In the genomic region with DNA sequence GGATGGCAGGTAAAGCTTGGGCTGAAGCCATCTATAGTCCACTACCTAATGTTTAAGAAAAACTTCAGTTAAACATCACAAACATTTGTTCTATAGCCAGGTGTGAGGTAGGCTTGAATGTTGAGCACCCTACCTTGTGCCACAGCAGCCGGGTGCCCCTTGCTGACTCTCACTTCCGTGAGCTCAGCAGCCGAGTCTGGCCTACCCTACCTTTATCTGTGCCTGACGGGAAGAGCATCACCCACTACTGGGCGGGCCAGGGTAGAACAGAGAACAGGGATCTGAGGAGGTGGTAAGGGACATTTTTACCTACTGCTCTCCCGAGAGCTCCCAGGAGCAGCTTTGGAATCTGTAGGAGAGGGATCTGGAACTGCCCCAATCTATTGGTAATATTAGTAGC, we compare ENCODE assay signal across 32 mouse cellular contexts. TPM values are rescaled to one million over a fixed set of nuclear protein-coding genes. Genes with fewer than 3 reads are reported as not detected.
DNase-seq lines count a peak whose midpoint lies in the region; ATAC-seq lines count a peak whose summit lies in the region.
"Had no signal": no experiment of that assay in that cellular context is flagged by ENCODE, and none has a peak within 500 bp of the region (broad histone marks: within the 10 kb centered on the region; RNA-seq: fewer than 3 reads in every experiment).

No protein-coding gene starts in this region.

- H3K4me1 ChIP-seq in embryonic facial prominence, embryonic 13.5 days: peaks cover 25% of the 10 kb centered on the region
- peaks cover 39% of the 10 kb centered on the region for H3K4me1 ChIP-seq in embryonic facial prominence, embryonic 10.5 days
- H3K4me1 ChIP-seq in midbrain, embryonic 11.5 days (ENCODE audit: control insufficient read depth, insufficient read depth, low read length): peaks cover 14% of the 10 kb centered on the region
- peaks cover 38% of the 10 kb centered on the region for H3K4me1 ChIP-seq in midbrain, embryonic 10.5 days

- no peak for DNase-seq in embryonic facial prominence, embryonic 10.5 days (ENCODE audit: low spot score)
- DNase-seq in midbrain, embryonic 11.5 days (ENCODE audit: low spot score, missing footprints): peak; percentile 4
- DNase-seq in midbrain, embryonic 10.5 days (ENCODE audit: low spot score): no peak
- DNase-seq in adrenal gland, adult (ENCODE audit: inconsistent age in 2 of 2, low spot score in 1 of 2): no peak
- DNase-seq in layer of hippocampus, postnatal 25 days (ENCODE audit: extremely low spot score in 1 of 2, low spot score in 1 of 2): no peak
- DNase-seq: adrenal gland, postnatal 25 days; cerebellum, adult 11-12 months; cerebellum, adult 9-11 months; embryo, embryonic 11 days; gastrocnemius, postnatal 10 days; heart, postnatal 10 days; kidney, adult 2 months; kidney, postnatal 36 days; layer of hippocampus, postnatal 36 days; liver, embryonic 13.5 days; lung, adult 2 months; lung, postnatal 10 days; retina, postnatal 1 day; spleen, adult 18-20 months; thymus, postnatal 14 days had no signal

- H3K9me3 ChIP-seq in embryonic facial prominence, embryonic 13.5 days: no peaks in the 10 kb centered on the region
- no peaks in the 10 kb centered on the region for H3K9me3 ChIP-seq in embryonic facial prominence, embryonic 10.5 days
- H3K9me3 ChIP-seq in midbrain, embryonic 11.5 days (ENCODE audit: control insufficient read depth, low read length): no peaks in the 10 kb centered on the region
- H3K9me3 ChIP-seq in midbrain, embryonic 10.5 days (replicated peaks): no peaks in the 10 kb centered on the region
- H3K9me3 ChIP-seq: heart, embryonic 13.5 days; intestine, embryonic 15.5 days; limb, embryonic 10.5 days; limb, embryonic 15.5 days; liver, embryonic 13.5 days; neural tube, embryonic 12.5 days had no signal

- no peak overlapping the region for H3K4me3 ChIP-seq in embryonic facial prominence, embryonic 13.5 days
- no peak overlapping the region for H3K4me3 ChIP-seq in embryonic facial prominence, embryonic 10.5 days
- no peak overlapping the region for H3K4me3 ChIP-seq in midbrain, embryonic 11.5 days (ENCODE audit: low read depth, low read length)
- H3K4me3 ChIP-seq in midbrain, embryonic 10.5 days: no peak overlapping the region
- H3K4me3 ChIP-seq: erythroblast, embryonic 14.5 days; heart, embryonic 13.5 days; intestine, embryonic 15.5 days; layer of hippocampus, adult 2 months; limb, embryonic 10.5 days; limb, embryonic 15.5 days; liver, embryonic 13.5 days; neural tube, embryonic 12.5 days had no signal

- H3K27ac ChIP-seq in embryonic facial prominence, embryonic 13.5 days: no peak overlapping the region
- H3K27ac ChIP-seq in embryonic facial prominence, embryonic 10.5 days (replicated peaks): no peak overlapping the region
- H3K27ac ChIP-seq in midbrain, embryonic 11.5 days (ENCODE audit: low read depth, low read length): no peak overlapping the region
- no peak overlapping the region for H3K27ac ChIP-seq in midbrain, embryonic 10.5 days (replicated peaks)
- H3K27ac ChIP-seq: heart, embryonic 13.5 days; intestine, embryonic 15.5 days; layer of hippocampus, adult 2 months; limb, embryonic 10.5 days; limb, embryonic 15.5 days; liver, embryonic 13.5 days; macrophage; neural tube, embryonic 12.5 days had no signal

- no peak for ATAC-seq in embryonic facial prominence, embryonic 13.5 days (ENCODE audit: insufficient number of reproducible peaks, insufficient read depth, low FRiP score, low TSS enrichment, low read depth)
- no peak for ATAC-seq in midbrain, embryonic 11.5 days (ENCODE audit: low FRiP score)
- peak; percentile 68 for ATAC-seq in inflammation-experienced regulatory T-cells, adult 6 months
- ATAC-seq: intestine, embryonic 15.5 days; Patski had no signal

- 83% methylated on average over 6 of the region's 6 CpGs for WGBS in embryonic facial prominence, embryonic 13.5 days
- 86% methylated on average over 6 of the region's 6 CpGs for WGBS in embryonic facial prominence, embryonic 10.5 days
- WGBS in midbrain, embryonic 11.5 days: 82% methylated on average over 6 of the region's 6 CpGs
- 88% methylated on average over 6 of the region's 6 CpGs for WGBS in midbrain, embryonic 10.5 days

- no peak overlapping the region for H3K4me2 ChIP-seq in embryonic facial prominence, embryonic 13.5 days
- no peak overlapping the region for H3K4me2 ChIP-seq in midbrain, embryonic 11.5 days
- H3K4me2 ChIP-seq: intestine, embryonic 15.5 days; limb, embryonic 15.5 days; liver, embryonic 13.5 days had no signal

- H3K36me3 ChIP-seq in embryonic facial prominence, embryonic 13.5 days: peaks cover 30% of the 10 kb centered on the region
- H3K36me3 ChIP-seq in embryonic facial prominence, embryonic 10.5 days (replicated peaks): peaks cover 43% of the 10 kb centered on the region
- peaks cover 3% of the 10 kb centered on the region for H3K36me3 ChIP-seq in midbrain, embryonic 11.5 days (ENCODE audit: control insufficient read depth, insufficient read depth, low read length)
- peaks cover 36% of the 10 kb centered on the region for H3K36me3 ChIP-seq in midbrain, embryonic 10.5 days
- H3K36me3 ChIP-seq: intestine, embryonic 15.5 days; liver, embryonic 13.5 days had no signal

- H3K27me3 ChIP-seq in embryonic facial prominence, embryonic 13.5 days: no peaks in the 10 kb centered on the region
- H3K27me3 ChIP-seq in embryonic facial prominence, embryonic 10.5 days (replicated peaks; ENCODE audit: low read depth, poor library complexity, severe bottlenecking): peaks cover 22% of the 10 kb centered on the region
- H3K27me3 ChIP-seq in midbrain, embryonic 11.5 days (ENCODE audit: control insufficient read depth, insufficient read depth, low read length): no peaks in the 10 kb centered on the region
- peaks cover 18% of the 10 kb centered on the region for H3K27me3 ChIP-seq in midbrain, embryonic 10.5 days (ENCODE audit: low read depth, poor library complexity, severe bottlenecking)
- H3K27me3 ChIP-seq: intestine, embryonic 15.5 days; limb, embryonic 15.5 days; neural tube, embryonic 12.5 days; Patski had no signal

- 0 out of 2 replicates have a peak overlapping the region, but pooled peaks have one; percentile 17 for H3K9ac ChIP-seq in embryonic facial prominence, embryonic 13.5 days
- no peak overlapping the region for H3K9ac ChIP-seq in midbrain, embryonic 11.5 days (ENCODE audit: low read length)
- H3K9ac ChIP-seq: heart, embryonic 13.5 days; intestine, embryonic 15.5 days; limb, embryonic 15.5 days; liver, embryonic 13.5 days; neural tube, embryonic 12.5 days had no signal

RNA-seq across cellular contexts. Expression of a gene that starts 3.0 kb away (rescaled TPM):
- 5.3 and 5.5 TPM in 2 replicates for polyA plus RNA-seq in embryonic facial prominence, embryonic 13.5 days (2015; fragmentation: Nextera tagmentation; extraction: Ambion mirVana)
- 2.9 and 3.5 TPM in 2 replicates for polyA plus RNA-seq in embryonic facial prominence, embryonic 10.5 days (2016; fragmentation: Nextera tagmentation; extraction: Ambion mirVana)
- 3.8 and 4.2 TPM in 2 replicates for polyA plus RNA-seq in midbrain, embryonic 11.5 days (2014; fragmentation: Nextera tagmentation; extraction: Ambion mirVana)
- polyA plus RNA-seq in midbrain, embryonic 10.5 days (2016; fragmentation: Nextera tagmentation; extraction: Ambion mirVana): 2.8 and 3.6 TPM in 2 replicates
- polyA plus RNA-seq in inflammation-experienced regulatory T-cells, adult 6 months (2017; shearing (Covaris generic)): 100 to 1,000 TPM in 2 of 3 experiments, 10 to 100 TPM in 1; 76.5 to 154 (median 110) TPM
- total RNA-seq in layer of hippocampus, postnatal 25 days (2021): 10 to 100 TPM; 10.7 to 17.2 TPM
- total RNA-seq: MEL had no signal
- polyA plus RNA-seq: macrophage had no signal

RNA-seq across cellular contexts. Expression of a gene that starts 16.2 kb away (rescaled TPM):
- 893 and 949 TPM in 2 replicates for polyA plus RNA-seq in embryonic facial prominence, embryonic 13.5 days (2015; fragmentation: Nextera tagmentation; extraction: Ambion mirVana)
- polyA plus RNA-seq in embryonic facial prominence, embryonic 10.5 days (2016; fragmentation: Nextera tagmentation; extraction: Ambion mirVana): 566 and 582 TPM in 2 replicates
- 588 and 638 TPM in 2 replicates for polyA plus RNA-seq in midbrain, embryonic 11.5 days (2014; fragmentation: Nextera tagmentation; extraction: Ambion mirVana)
- polyA plus RNA-seq in midbrain, embryonic 10.5 days (2016; fragmentation: Nextera tagmentation; extraction: Ambion mirVana): 460 and 529 TPM in 2 replicates
- polyA plus RNA-seq in inflammation-experienced regulatory T-cells, adult 6 months (2017; shearing (Covaris generic)): 1,000 to 10,000 TPM; 1,205 to 1,760 (median 1,564) TPM
- total RNA-seq in layer of hippocampus, postnatal 25 days (2021): 100 to 1,000 TPM; 321 to 324 TPM

RNA-seq across cellular contexts. Expression of a gene that starts 31.1 kb away (rescaled TPM):
- polyA plus RNA-seq in embryonic facial prominence, embryonic 13.5 days (2015; fragmentation: Nextera tagmentation; extraction: Ambion mirVana): 18.9 and 21.8 TPM in 2 replicates
- polyA plus RNA-seq in embryonic facial prominence, embryonic 10.5 days (2016; fragmentation: Nextera tagmentation; extraction: Ambion mirVana): 12.9 and 13.5 TPM in 2 replicates
- 12.5 and 12.7 TPM in 2 replicates for polyA plus RNA-seq in midbrain, embryonic 11.5 days (2014; fragmentation: Nextera tagmentation; extraction: Ambion mirVana)
- 13.9 and 14.9 TPM in 2 replicates for polyA plus RNA-seq in midbrain, embryonic 10.5 days (2016; fragmentation: Nextera tagmentation; extraction: Ambion mirVana)
- 10 to 100 TPM; 17.0 to 29.7 (median 24.3) TPM for polyA plus RNA-seq in inflammation-experienced regulatory T-cells, adult 6 months (2017; shearing (Covaris generic))
- total RNA-seq in layer of hippocampus, postnatal 25 days (2021): 10 to 100 TPM; 11.4 to 13.3 TPM

RNA-seq across cellular contexts. Expression of a gene that starts 53.3 kb away (rescaled TPM):
- polyA plus RNA-seq in embryonic facial prominence, embryonic 13.5 days (2015; fragmentation: Nextera tagmentation; extraction: Ambion mirVana): 14.8 and 16.1 TPM in 2 replicates
- 11.9 and 12.2 TPM in 2 replicates for polyA plus RNA-seq in embryonic facial prominence, embryonic 10.5 days (2016; fragmentation: Nextera tagmentation; extraction: Ambion mirVana)
- 0.49 and 0.77 TPM in 2 replicates for polyA plus RNA-seq in midbrain, embryonic 11.5 days (2014; fragmentation: Nextera tagmentation; extraction: Ambion mirVana)
- polyA plus RNA-seq in midbrain, embryonic 10.5 days (2016; fragmentation: Nextera tagmentation; extraction: Ambion mirVana): 0.72 and 1.4 TPM in 2 replicates
- 1 to 10 TPM; 2.6 to 9.3 (median 3.9) TPM for polyA plus RNA-seq in inflammation-experienced regulatory T-cells, adult 6 months (2017; shearing (Covaris generic))
- total RNA-seq in layer of hippocampus, postnatal 25 days (2021): 1 to 10 TPM; 9.7 to 10.0 TPM

RNA-seq across cellular contexts. Expression of a gene that starts 53.3 kb away (rescaled TPM):
- 82.6 and 84.1 TPM in 2 replicates for polyA plus RNA-seq in embryonic facial prominence, embryonic 13.5 days (2015; fragmentation: Nextera tagmentation; extraction: Ambion mirVana)
- 64.4 and 70.4 TPM in 2 replicates for polyA plus RNA-seq in embryonic facial prominence, embryonic 10.5 days (2016; fragmentation: Nextera tagmentation; extraction: Ambion mirVana)
- polyA plus RNA-seq in midbrain, embryonic 11.5 days (2014; fragmentation: Nextera tagmentation; extraction: Ambion mirVana): 80.1 and 82.6 TPM in 2 replicates
- polyA plus RNA-seq in midbrain, embryonic 10.5 days (2016; fragmentation: Nextera tagmentation; extraction: Ambion mirVana): 73.3 and 86.3 TPM in 2 replicates
- 10 to 100 TPM; 44.3 to 69.5 (median 63.9) TPM for polyA plus RNA-seq in inflammation-experienced regulatory T-cells, adult 6 months (2017; shearing (Covaris generic))
- 100 to 1,000 TPM; 130 to 136 TPM for total RNA-seq in layer of hippocampus, postnatal 25 days (2021)

Comparison
In these comparisons a context has a peak if more than half of its experiments do, and no peak if none do; other contexts are left out.
1. RNA of a gene that starts 3.0 kb away (polyA plus RNA-seq): 76.5 to 154 TPM in inflammation-experienced regulatory T-cells, adult 6 months; 5.3 to 5.5 TPM in embryonic facial prominence, embryonic 13.5 days, 3.8 to 4.2 TPM in midbrain, embryonic 11.5 days, 2.9 to 3.5 TPM in embryonic facial prominence, embryonic 10.5 days and 2.8 to 3.6 TPM in midbrain, embryonic 10.5 days; every median in the first group is over 10 times any median in the second.